Mouse (Mus musculus): ENCODE measurements around the gene Mgll. TPM values are rescaled to one million over a fixed set of nuclear protein-coding genes. Genes with fewer than 3 reads are reported as not detected.

The Mgll gene
- polyA plus RNA-seq, 1 experiment from 2014 or later, result 6.5 TPM

- Histone ChIP-seq H3K36me3 (peaks cover 55% of the 10 kb centered on the region), H3K27me3 (no peaks in the 10 kb centered on the region), H3K4me2 (replicated peaks) (peak overlapping the region; percentile 80), H3K27ac (peak overlapping the region; percentile 90), H3K9me3 (replicated peaks) (no peaks in the 10 kb centered on the region), H3K4me3 (peak overlapping the region; percentile 76), H3K4me1 (peaks cover 25% of the 10 kb centered on the region), H3K9ac (peak overlapping the region; percentile 63)
- ATAC-seq (ENCODE audit: low FRiP score), result no peak; the same call in 1 of the 2 replicates
- WGBS, result under 1% methylated on average over 32 of the region's 32 CpGs
Measured at GRCm38 (mm10) chr6:88842731-88843151, 118.5 kb downstream of the Mgll start.

GRCm38 (mm10) chr6:88843241-88843640 lies 119.0 kb downstream of the Mgll start:
- Histone ChIP-seq H3K4me2 (replicated peaks) (peak overlapping the region; percentile 80), H3K27me3 (no peaks in the 10 kb centered on the region), H3K27ac (peak overlapping the region; percentile 90), H3K4me3 (peak overlapping the region; percentile 76), H3K4me1 (peaks cover 25% of the 10 kb centered on the region), H3K9ac (peak overlapping the region; percentile 63), H3K9me3 (replicated peaks) (no peaks in the 10 kb centered on the region), H3K36me3 (peaks cover 56% of the 10 kb centered on the region)
- no peak for ATAC-seq (ENCODE audit: low FRiP score)
- 79% methylated on average over 7 of the region's 7 CpGs for WGBS

- Histone ChIP-seq H3K36me3 (peaks cover 56% of the 10 kb centered on the region), H3K4me1 (peaks cover 25% of the 10 kb centered on the region), H3K9ac (no peak overlapping the region), H3K4me2 (replicated peaks) (no peak overlapping the region), H3K27ac (peak overlapping the region; percentile 35; the same call in 1 of the 2 replicates), H3K27me3 (no peaks in the 10 kb centered on the region), H3K4me3 (no peak overlapping the region), H3K9me3 (replicated peaks) (no peaks in the 10 kb centered on the region)
- ATAC-seq (ENCODE audit: low FRiP score), result no peak
- WGBS, result 83% methylated on average over 9 of the region's 9 CpGs
Measured at GRCm38 (mm10) chr6:88843781-88844725, 119.8 kb downstream of the Mgll start.

- Histone ChIP-seq H3K4me3 (no peak overlapping the region), H3K4me1 (peaks cover 25% of the 10 kb centered on the region), H3K27me3 (no peaks in the 10 kb centered on the region), H3K4me2 (replicated peaks) (no peak overlapping the region), H3K36me3 (peaks cover 58% of the 10 kb centered on the region), H3K27ac (no peak overlapping the region), H3K9ac (no peak overlapping the region), H3K9me3 (replicated peaks) (no peaks in the 10 kb centered on the region)
- ATAC-seq (ENCODE audit: low FRiP score), result no peak
- 90% methylated on average over 7 of the region's 7 CpGs for WGBS
Measured at GRCm38 (mm10) chr6:88844901-88845565, 120.8 kb downstream of the Mgll start.

- no peak for ATAC-seq (ENCODE audit: low FRiP score)
- H3K27ac ChIP-seq, result no peak overlapping the region
- H3K27me3 ChIP-seq, result no peaks in the 10 kb centered on the region
- no peak overlapping the region for H3K4me3 ChIP-seq
- WGBS, result 66% methylated on average over 2 of the region's 2 CpGs
- H3K9me3 ChIP-seq (replicated peaks), result no peaks in the 10 kb centered on the region
- H3K9ac ChIP-seq, result no peak overlapping the region
- H3K4me2 ChIP-seq (replicated peaks), result no peak overlapping the region
- peaks cover 12% of the 10 kb centered on the region for H3K4me1 ChIP-seq
- H3K36me3 ChIP-seq, result peaks cover 66% of the 10 kb centered on the region
Measured at GRCm38 (mm10) chr6:88847571-88847970, 123.4 kb downstream of the Mgll start.

GRCm38 (mm10) chr6:88849270-88849669 lies 125.1 kb downstream of the Mgll start:
- Histone ChIP-seq H3K4me3 (no peak overlapping the region), H3K4me2 (replicated peaks) (no peak overlapping the region), H3K9ac (0 out of 2 replicates have a peak overlapping the region, but pooled peaks have one; percentile 13), H3K9me3 (replicated peaks) (no peaks in the 10 kb centered on the region), H3K36me3 (peaks cover 66% of the 10 kb centered on the region), H3K4me1 (peaks cover 5% of the 10 kb centered on the region; the same call in 1 of the 2 replicates), H3K27me3 (no peaks in the 10 kb centered on the region), H3K27ac (no peak overlapping the region)
- ATAC-seq (ENCODE audit: low FRiP score), result no peak
- WGBS, result 45% methylated on average over 4 of the region's 4 CpGs

GRCm38 (mm10) chr6:88850034-88850433 lies 125.8 kb downstream of the Mgll start:
- ATAC-seq (ENCODE audit: low FRiP score), result no peak
- H3K9ac ChIP-seq, result no peak overlapping the region

GRCm38 (mm10) chr6:88854509-88854908 lies 130.3 kb downstream of the Mgll start:
- Histone ChIP-seq H3K4me2 (replicated peaks) (no peak overlapping the region), H3K4me1 (peaks cover 12% of the 10 kb centered on the region), H3K9me3 (replicated peaks) (no peaks in the 10 kb centered on the region), H3K27ac (no peak overlapping the region), H3K9ac (no peak overlapping the region), H3K27me3 (no peaks in the 10 kb centered on the region), H3K36me3 (peaks cover 29% of the 10 kb centered on the region), H3K4me3 (no peak overlapping the region)
- WGBS, result 82% methylated on average over 5 of the region's 5 CpGs
- ATAC-seq (ENCODE audit: low FRiP score), result no peak

More at GRCm38 (mm10) chr6:88850034-88850433, 125.8 kb downstream of the Mgll start:
- Histone ChIP-seq H3K27me3 (no peaks in the 10 kb centered on the region), H3K4me2 (replicated peaks) (no peak overlapping the region), H3K36me3 (peaks cover 63% of the 10 kb centered on the region), H3K9me3 (replicated peaks) (no peaks in the 10 kb centered on the region), H3K4me1 (peaks cover 8% of the 10 kb centered on the region; the same call in 1 of the 2 replicates), H3K27ac (no peak overlapping the region), H3K4me3 (no peak overlapping the region)
- 87% methylated on average over 7 of the region's 7 CpGs for WGBS

DNA sequence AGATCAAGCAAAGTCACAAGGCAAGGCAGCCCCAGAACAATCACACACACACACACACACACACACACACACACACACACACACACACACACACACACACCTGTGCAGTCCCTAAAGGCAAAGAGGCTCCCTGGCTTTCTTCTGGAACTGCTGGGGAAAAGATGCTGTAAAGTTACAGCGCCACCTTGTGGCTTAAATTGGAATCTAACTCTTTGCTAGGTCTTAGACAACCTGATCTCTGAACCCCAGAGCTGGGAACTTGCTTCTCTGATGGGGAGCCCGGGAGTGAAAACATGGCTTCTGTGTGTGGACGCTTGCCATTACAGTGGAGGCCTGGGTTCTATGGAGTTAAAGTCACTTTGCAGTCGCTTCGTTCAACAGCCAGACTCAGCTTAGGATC lies 131.4 kb downstream of the Mgll start:
- Histone ChIP-seq H3K36me3 (peaks cover 37% of the 10 kb centered on the region), H3K4me3 (no peak overlapping the region), H3K4me1 (peaks cover 12% of the 10 kb centered on the region), H3K27me3 (no peaks in the 10 kb centered on the region), H3K9ac (no peak overlapping the region), H3K4me2 (replicated peaks) (no peak overlapping the region), H3K9me3 (replicated peaks) (no peaks in the 10 kb centered on the region), H3K27ac (no peak overlapping the region)
- WGBS, result 17% methylated on average over 5 of the region's 5 CpGs
- peak; percentile 30; the same call in 1 of the 2 replicates for ATAC-seq (ENCODE audit: low FRiP score)

- no peak overlapping the region for H3K4me3 ChIP-seq
- peaks cover 12% of the 10 kb centered on the region for H3K4me1 ChIP-seq
- H3K27me3 ChIP-seq, result no peaks in the 10 kb centered on the region
- no peak overlapping the region for H3K4me2 ChIP-seq (replicated peaks)
- 0 out of 2 replicates have a peak, but pooled peaks cover 2% of the 10 kb centered on the region for H3K9me3 ChIP-seq (replicated peaks)
- H3K27ac ChIP-seq, result no peak overlapping the region
- no peak for ATAC-seq (ENCODE audit: low FRiP score)
- WGBS, result 45% methylated on average over 9 of the region's 9 CpGs
- no peak overlapping the region for H3K9ac ChIP-seq
- peaks cover 49% of the 10 kb centered on the region for H3K36me3 ChIP-seq
Measured at GRCm38 (mm10) chr6:88857249-88857648, 133.0 kb downstream of the Mgll start.

DNA sequence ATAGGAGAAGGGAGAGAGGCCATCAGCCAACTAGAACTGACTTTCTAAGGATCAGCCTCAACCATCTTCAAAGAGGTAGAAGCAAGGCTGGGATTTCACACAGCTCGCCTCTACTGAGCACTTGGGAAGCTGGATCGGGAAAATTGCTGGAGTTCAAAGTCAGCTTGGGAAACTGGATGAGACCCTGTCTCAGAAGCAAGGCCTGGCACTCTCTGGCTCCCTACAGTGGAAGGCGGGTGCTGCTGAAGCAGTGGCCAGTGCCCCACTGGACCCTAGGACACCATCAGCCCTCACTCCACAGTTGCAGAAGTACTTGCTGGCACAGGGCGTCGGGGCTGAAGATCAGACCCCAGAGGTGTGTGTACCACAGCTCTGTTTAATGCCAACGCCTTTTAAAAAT lies 133.6 kb downstream of the Mgll start:
- Histone ChIP-seq H3K27me3 (no peaks in the 10 kb centered on the region), H3K27ac (no peak overlapping the region), H3K36me3 (peaks cover 49% of the 10 kb centered on the region), H3K4me1 (peaks cover 12% of the 10 kb centered on the region), H3K4me3 (no peak overlapping the region), H3K9me3 (replicated peaks) (0 out of 2 replicates have a peak, but pooled peaks cover 2% of the 10 kb centered on the region), H3K4me2 (replicated peaks) (no peak overlapping the region), H3K9ac (no peak overlapping the region)
- 89% methylated on average over 6 of the region's 6 CpGs for WGBS
- ATAC-seq (ENCODE audit: low FRiP score), result no peak

DNA sequence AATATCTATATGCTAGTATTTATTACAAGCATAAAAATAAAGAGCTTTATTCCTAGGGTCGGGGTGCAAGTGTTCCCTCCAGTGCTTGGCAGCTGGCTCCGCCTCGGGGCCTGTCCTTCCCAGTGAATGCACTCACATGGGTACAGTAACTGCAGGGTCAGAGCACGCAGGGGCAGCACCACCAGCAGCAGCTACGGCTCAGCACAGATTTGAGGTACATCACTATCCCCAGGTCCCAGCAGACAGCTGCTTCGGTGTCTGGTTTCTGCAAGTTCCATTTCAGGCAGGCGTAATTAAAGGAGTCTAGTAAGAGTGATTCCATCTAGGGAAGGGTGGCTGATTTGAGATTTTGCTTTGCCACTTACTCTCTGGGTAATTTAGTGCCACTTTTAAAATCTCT lies 134.1 kb downstream of the Mgll start:
- H3K27me3 ChIP-seq, result no peaks in the 10 kb centered on the region
- H3K4me1 ChIP-seq, result peaks cover 12% of the 10 kb centered on the region
- ATAC-seq (ENCODE audit: low FRiP score), result no peak
- no peak overlapping the region for H3K4me2 ChIP-seq (replicated peaks)
- H3K27ac ChIP-seq, result no peak overlapping the region; the same call in 1 of the 2 replicates
- 67% methylated on average over 7 of the region's 7 CpGs for WGBS
- no peak overlapping the region for H3K9ac ChIP-seq
- 0 out of 2 replicates have a peak, but pooled peaks cover 2% of the 10 kb centered on the region for H3K9me3 ChIP-seq (replicated peaks)
- peaks cover 51% of the 10 kb centered on the region for H3K36me3 ChIP-seq
- H3K4me3 ChIP-seq, result no peak overlapping the region
